Mouse (Mus musculus) lung, postnatal 4 days (tissue): ENCODE data around the gene Tmcc1.

Experiments
- DNase-seq, 2 experiments: peaks; one replicate each; pipeline ENCODE4 v3.0.0; 2021

Gene Tmcc1

GRCm38 (mm10) chr6:115968700-115969099 is 224.6 kb downstream of the Tmcc1 start:
- DNase-seq, result no peak
